Mouse (Mus musculus) heart, adult 2 months (tissue): ENCODE results near the gene Vgf.

ENCODE experiments used
- CTCF ChIP-seq: fragments of 200-600 bp; IDR thresholded peaks from 2 replicates; pipeline ENCODE4 v1.8.1; 2022; ENCODE audit warnings: antibody characterized with exemption, mild to moderate bottlenecking, moderate library complexity
- EP300 ChIP-seq: fragments of 200-500 bp; IDR thresholded peaks from 2 replicates; pipeline ENCODE4 v1.6.1; 2011; ENCODE audit warnings: low read depth, low read length, control low read depth; ENCODE audit not compliant: insufficient read depth
- POLR2A ChIP-seq: fragments of 200-500 bp; IDR thresholded peaks from 2 replicates; pipeline ENCODE4 v1.6.1; 2011; ENCODE audit warnings: mild to moderate bottlenecking, low read depth, low read length, control low read depth; ENCODE audit not compliant: insufficient read depth

- TF ChIP-seq POLR2A (no peak), CTCF (no peak), EP300 (no peak)
Observed at GRCm38 (mm10) chr5:137032641-137033074, 6.5 kb downstream of the Vgf start.
